Mouse (Mus musculus) heart, embryonic 13.5 days (tissue): Measurements from ENCODE around the gene Rnf150. TPM values are rescaled to one million over a fixed set of nuclear protein-coding genes. Genes with fewer than 3 reads are reported as not detected.
A peak's percentile ranks its signal among the peaks of the same experiment; 100 is the strongest.

Experiments used
- ATAC-seq: fragments of 200-750 bp; cut with Nextera tagmentation; 2 replicates; pipeline ENCODE4 v1.8.0; 2017; ENCODE audit warnings: moderate TSS enrichment; ENCODE audit not compliant: insufficient number of reproducible peaks, low FRiP score, low TSS enrichment; ENCODE audit errors: extremely low read depth
- H3K27ac ChIP-seq: fragments of 300-500 bp; sonication (generic); replicated peaks from 2 replicates; pipeline ENCODE4 v1.5.1; 2015; ENCODE audit warnings: moderate library complexity, mild to moderate bottlenecking, inconsistent platforms
- H3K27me3 ChIP-seq: fragments of 300-500 bp; sonication (generic); replicated peaks from 2 replicates; pipeline ENCODE4 v1.6.1; 2015; ENCODE audit warnings: mild to moderate bottlenecking, inconsistent platforms
- H3K36me3 ChIP-seq: fragments of 300-500 bp; sonication (generic); 2 replicates; pipeline ENCODE4 v1.6.1; 2015; ENCODE audit warnings: mild to moderate bottlenecking, inconsistent platforms
- H3K4me1 ChIP-seq: fragments of 300-500 bp; sonication (generic); 2 replicates; pipeline ENCODE4 v1.6.1; 2015; ENCODE audit warnings: inconsistent platforms
- H3K4me2 ChIP-seq: fragments of 300-500 bp; sonication (generic); 2 replicates; pipeline ENCODE4 v1.6.1; 2015; ENCODE audit warnings: inconsistent platforms, mild to moderate bottlenecking, moderate library complexity
- H3K4me3 ChIP-seq: fragments of 300-500 bp; sonication (generic); 2 replicates; pipeline ENCODE4 v1.5.1; 2015; ENCODE audit warnings: moderate library complexity, mild to moderate bottlenecking, inconsistent platforms
- H3K9ac ChIP-seq: fragments of 300-500 bp; sonication (generic); 2 replicates; pipeline ENCODE4 v1.6.1; 2015; ENCODE audit warnings: inconsistent platforms, mild to moderate bottlenecking, moderate library complexity
- H3K9me3 ChIP-seq: fragments of 300-500 bp; sonication (generic); 2 replicates; pipeline ENCODE4 v1.6.1; 2016; ENCODE audit warnings: inconsistent platforms
- WGBS: fragments of 180-500 bp; shearing (Covaris S2); methylation state at CpG from one replicate; pipeline ENCODE4 v1.1.7; 2015; ENCODE audit warnings: mixed read lengths; 5-methylcytosine and 5-hydroxymethylcytosine counted together
- polyA plus RNA-seq: library from polyadenylated mRNA; unstranded; fragments of >200 nt; fragmentation: Nextera tagmentation; extraction: Ambion mirVana; gene quantifications from 2 replicates; pipeline ENCODE4 v1.2.1, GENCODE M21; 2015

Rnf150 gene
- polyA plus RNA-seq, 1 experiment from 2014 or later: 0.64 TPM

DNA sequence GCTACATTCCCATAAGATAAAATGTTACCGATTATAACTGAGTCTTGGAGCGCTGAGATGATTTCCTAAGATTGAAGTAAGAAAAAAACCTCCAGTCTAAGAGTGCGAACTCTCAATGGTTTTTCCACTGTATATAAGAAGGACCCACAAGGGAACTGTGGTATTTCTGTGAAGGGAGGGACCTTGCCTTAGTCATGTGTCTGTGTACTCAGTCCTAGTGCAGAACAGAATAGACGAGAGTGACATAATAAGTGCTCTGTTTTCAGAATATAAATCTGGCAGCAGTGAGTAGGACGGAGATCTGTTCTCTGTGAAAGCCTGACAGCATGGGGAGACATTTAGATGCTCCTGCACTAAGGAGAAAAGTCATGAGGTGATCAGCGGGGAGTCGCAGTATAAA, 169.6 kb downstream of the Rnf150 start:
- Histone ChIP-seq H3K9me3 (no peaks in the 10 kb centered on the region), H3K36me3 (no peaks in the 10 kb centered on the region), H3K9ac (no peak overlapping the region), H3K4me2 (no peak overlapping the region), H3K4me3 (no peak overlapping the region), H3K4me1 (peaks cover 5% of the 10 kb centered on the region; the same call in 1 of the 2 replicates), H3K27me3 (no peaks in the 10 kb centered on the region), H3K27ac (no peak overlapping the region)
- WGBS: 51% methylated on average over 7 of the region's 7 CpGs
- ATAC-seq: no peak

DNA sequence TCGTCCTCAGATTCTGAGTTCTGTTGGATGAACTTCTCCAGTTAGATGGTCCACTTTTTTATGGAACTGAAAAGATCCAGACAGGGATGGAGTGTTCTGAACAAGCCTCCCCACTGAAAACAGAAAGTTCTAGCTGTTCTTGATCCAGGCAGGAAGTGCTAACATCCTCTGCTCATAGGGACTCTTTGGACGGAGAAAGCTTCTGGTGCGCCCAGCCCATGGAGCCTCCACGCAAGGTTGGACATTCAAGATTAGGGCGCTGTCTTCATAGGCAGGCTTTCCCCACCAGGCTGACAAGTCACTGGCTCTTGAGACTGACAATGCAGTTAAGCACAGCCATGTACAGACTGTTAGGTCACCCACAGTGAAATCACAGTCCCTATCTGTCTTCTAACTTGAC, 172.0 kb downstream of the Rnf150 start:
- no peaks in the 10 kb centered on the region for H3K27me3 ChIP-seq
- H3K27ac ChIP-seq: no peak overlapping the region
- H3K9me3 ChIP-seq: no peaks in the 10 kb centered on the region
- H3K4me3 ChIP-seq: no peak overlapping the region
- peaks cover 5% of the 10 kb centered on the region; the same call in 1 of the 2 replicates for H3K4me1 ChIP-seq
- no peak for ATAC-seq
- 83% methylated on average over 5 of the region's 5 CpGs for WGBS
- no peak overlapping the region for H3K4me2 ChIP-seq
- H3K9ac ChIP-seq: no peak overlapping the region
- H3K36me3 ChIP-seq: no peaks in the 10 kb centered on the region

DNA sequence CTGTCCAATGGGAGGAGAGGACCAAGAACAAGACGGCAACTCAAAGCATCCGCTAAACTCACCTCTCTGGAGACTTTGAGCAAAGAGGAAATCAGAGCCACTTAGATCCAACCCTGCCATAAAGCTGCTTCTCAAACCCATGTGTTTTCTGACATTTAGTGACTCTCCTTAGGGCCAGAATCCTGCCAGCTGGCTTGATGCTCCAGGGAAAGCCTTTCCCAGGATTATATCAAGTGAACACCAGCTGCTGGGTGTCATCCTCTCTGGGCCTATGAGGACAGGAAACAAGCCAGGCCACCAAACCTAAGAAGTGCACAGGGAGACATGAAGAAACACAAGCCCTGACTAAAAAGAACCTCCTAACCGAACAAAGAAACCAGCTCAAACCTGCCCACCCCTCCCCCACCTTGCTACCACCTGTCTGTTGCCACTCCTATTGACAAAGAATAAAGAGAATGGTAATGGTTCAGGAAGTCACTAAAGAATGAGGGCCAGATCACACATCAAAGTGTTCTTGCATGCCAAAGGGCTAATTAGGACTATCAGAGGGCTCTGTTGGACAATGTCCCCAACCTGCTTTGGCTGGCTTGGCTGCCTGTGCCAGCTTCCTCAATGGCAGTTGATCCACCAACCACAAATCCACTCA, 173.5 kb downstream of the Rnf150 start:
- Histone ChIP-seq H3K9me3 (no peaks in the 10 kb centered on the region), H3K27ac (no peak overlapping the region), H3K4me2 (no peak overlapping the region), H3K4me3 (no peak overlapping the region), H3K27me3 (no peaks in the 10 kb centered on the region), H3K36me3 (no peaks in the 10 kb centered on the region), H3K4me1 (peaks cover 5% of the 10 kb centered on the region; the same call in 1 of the 2 replicates), H3K9ac (no peak overlapping the region)
- no peak for ATAC-seq
- 73% methylated on average over 3 of the region's 3 CpGs for WGBS

DNA sequence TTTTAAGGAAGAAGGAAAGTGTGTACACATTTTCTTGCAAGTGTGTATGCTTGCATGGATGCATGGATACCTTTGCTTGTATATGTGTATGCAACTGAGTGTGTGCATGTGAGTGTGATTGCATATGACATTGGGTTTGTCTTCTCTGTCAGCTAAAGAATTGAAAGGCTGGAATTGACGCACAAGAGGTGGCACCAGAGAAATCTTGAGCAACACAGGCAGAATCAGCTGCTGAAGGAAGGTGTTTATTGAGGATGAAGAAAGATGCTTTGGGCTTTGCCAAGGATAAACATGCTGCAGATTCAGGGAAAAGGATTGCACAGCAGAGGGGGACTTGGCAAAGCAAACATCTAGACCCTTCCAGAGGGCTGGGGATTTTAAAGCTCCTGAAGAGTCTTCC, 174.2 kb downstream of the Rnf150 start:
- ATAC-seq: no peak
- Histone ChIP-seq H3K4me3 (no peak overlapping the region), H3K4me1 (peaks cover 5% of the 10 kb centered on the region; the same call in 1 of the 2 replicates), H3K9ac (no peak overlapping the region), H3K4me2 (no peak overlapping the region), H3K27me3 (no peaks in the 10 kb centered on the region), H3K9me3 (no peaks in the 10 kb centered on the region), H3K36me3 (no peaks in the 10 kb centered on the region), H3K27ac (no peak overlapping the region)
- 81% methylated on average over 1 of the region's 1 CpGs for WGBS

DNA sequence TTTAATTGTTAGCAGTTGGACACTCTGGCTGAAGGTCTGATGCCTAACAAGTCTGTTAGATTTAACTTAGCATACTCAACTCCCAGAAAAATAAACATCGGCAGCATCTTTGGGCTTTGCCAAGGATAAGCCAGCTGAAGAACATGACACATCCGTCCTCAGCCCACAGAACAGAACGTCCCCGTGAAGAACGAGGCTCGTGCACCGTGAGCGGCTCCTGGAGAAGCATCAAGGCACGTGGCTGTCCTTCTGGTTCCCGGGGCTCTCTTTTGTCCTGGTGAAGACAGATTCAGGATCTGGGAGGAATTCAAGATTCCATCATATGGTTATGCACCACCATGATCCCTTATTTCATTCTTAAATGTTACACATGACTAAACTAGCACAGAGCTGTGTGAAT, 175.4 kb downstream of the Rnf150 start:
- WGBS: 68% methylated on average over 10 of the region's 10 CpGs
- Histone ChIP-seq H3K4me1 (no peaks in the 10 kb centered on the region), H3K9me3 (no peaks in the 10 kb centered on the region), H3K27me3 (no peaks in the 10 kb centered on the region), H3K4me3 (no peak overlapping the region), H3K4me2 (no peak overlapping the region), H3K36me3 (no peaks in the 10 kb centered on the region), H3K27ac (no peak overlapping the region), H3K9ac (no peak overlapping the region)
- no peak for ATAC-seq

DNA sequence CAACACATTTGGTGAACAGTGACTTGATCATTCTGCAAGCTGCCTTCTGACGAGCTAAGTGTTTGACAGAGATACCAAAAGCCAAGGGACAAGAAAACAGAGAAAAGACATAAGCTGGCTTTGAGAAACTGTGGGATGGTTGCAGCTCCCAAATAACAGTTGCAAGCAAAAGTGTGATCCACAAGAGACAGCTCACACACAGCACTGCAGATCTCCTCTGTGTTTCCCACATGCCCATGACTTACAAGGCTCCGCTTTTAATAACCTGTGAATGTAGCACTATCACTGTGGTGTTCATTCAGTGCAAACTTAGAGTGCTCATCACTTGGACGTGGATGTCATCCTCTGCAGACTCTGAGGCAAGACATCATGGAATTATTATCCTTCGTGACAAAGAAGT, 178.3 kb downstream of the Rnf150 start:
- Histone ChIP-seq H3K9ac (no peak overlapping the region), H3K9me3 (no peaks in the 10 kb centered on the region), H3K4me1 (no peaks in the 10 kb centered on the region), H3K27ac (no peak overlapping the region), H3K4me3 (no peak overlapping the region), H3K27me3 (no peaks in the 10 kb centered on the region), H3K36me3 (no peaks in the 10 kb centered on the region), H3K4me2 (no peak overlapping the region)
- WGBS: 59% methylated on average over 4 of the region's 4 CpGs
- ATAC-seq: no peak

DNA sequence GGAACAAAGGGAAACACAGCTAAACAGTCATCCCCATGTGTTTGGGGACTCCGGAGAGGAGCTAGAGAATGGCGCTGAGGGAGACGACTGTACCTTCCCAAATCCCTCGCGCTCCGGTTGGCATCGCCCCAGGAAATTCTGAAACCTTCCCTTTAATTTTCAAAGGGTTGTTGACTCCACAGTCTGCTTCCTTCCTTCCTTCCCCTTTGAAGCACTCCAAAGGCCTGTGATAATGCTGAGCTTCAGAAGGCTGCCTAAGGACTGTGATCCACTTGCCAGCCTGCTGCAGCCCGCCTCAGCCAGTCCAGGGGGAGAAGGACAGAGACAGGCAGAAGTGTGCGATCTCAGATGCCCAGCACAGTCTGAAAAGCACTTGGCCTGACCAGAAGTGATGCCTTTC, 183.8 kb downstream of the Rnf150 start:
- H3K4me1 ChIP-seq: peaks cover 21% of the 10 kb centered on the region
- ATAC-seq: no peak
- H3K9me3 ChIP-seq: no peaks in the 10 kb centered on the region
- no peaks in the 10 kb centered on the region for H3K36me3 ChIP-seq
- no peak overlapping the region for H3K4me3 ChIP-seq
- H3K27ac ChIP-seq: no peak overlapping the region
- H3K4me2 ChIP-seq: no peak overlapping the region
- WGBS: 74% methylated on average over 9 of the region's 9 CpGs
- no peaks in the 10 kb centered on the region for H3K27me3 ChIP-seq
- no peak overlapping the region for H3K9ac ChIP-seq

DNA sequence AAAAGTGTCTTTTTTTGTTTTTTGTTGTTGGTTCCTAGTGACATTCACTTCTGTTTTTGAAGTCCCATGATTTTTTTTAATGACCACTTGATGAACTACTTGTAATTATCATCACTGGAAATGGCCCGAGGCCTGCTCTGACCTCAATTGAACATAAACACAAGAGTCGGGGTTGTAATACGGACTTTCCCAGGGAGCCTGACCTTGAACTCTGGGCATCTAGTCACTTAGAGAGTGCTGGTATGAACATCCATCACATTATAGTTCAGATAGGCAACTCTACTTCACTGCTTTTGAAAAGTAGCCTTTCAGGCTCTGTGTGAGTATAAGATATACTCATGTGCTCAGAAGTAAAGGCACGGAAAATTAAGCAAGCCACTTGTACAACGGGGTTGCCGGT, 185.4 kb downstream of the Rnf150 start:
- no peak for ATAC-seq
- H3K36me3 ChIP-seq: no peaks in the 10 kb centered on the region
- H3K27ac ChIP-seq: no peak overlapping the region
- WGBS: 62% methylated on average over 6 of the region's 6 CpGs
- no peaks in the 10 kb centered on the region for H3K9me3 ChIP-seq
- H3K4me2 ChIP-seq: no peak overlapping the region
- H3K9ac ChIP-seq: no peak overlapping the region
- H3K4me3 ChIP-seq: no peak overlapping the region
- no peaks in the 10 kb centered on the region for H3K27me3 ChIP-seq
- H3K4me1 ChIP-seq: peaks cover 21% of the 10 kb centered on the region

DNA sequence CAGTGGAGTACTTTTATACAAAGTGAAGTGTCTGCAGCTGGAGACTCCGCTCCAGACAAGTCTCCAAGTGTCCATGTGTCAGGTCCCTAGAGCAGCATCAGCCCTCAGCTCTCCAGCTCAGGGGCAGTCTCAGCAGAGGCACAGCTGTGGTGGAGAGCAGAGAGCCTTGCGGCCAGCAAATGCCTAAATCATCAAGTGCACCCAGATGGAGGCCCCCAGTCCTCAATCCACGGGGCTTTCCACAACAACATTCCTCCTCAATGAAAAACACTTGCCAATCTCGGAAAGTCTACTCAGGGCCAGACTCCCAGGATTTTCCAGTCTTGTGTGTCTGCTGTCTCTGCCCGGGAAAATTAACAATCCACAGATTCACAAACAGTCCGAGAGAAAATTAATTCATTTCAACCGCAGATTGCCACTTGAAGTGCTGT, 186.0 kb downstream of the Rnf150 start:
- Histone ChIP-seq H3K9me3 (no peaks in the 10 kb centered on the region), H3K4me1 (peaks cover 21% of the 10 kb centered on the region), H3K4me3 (no peak overlapping the region), H3K9ac (no peak overlapping the region; the same call in 1 of the 2 replicates), H3K4me2 (no peak overlapping the region), H3K36me3 (no peaks in the 10 kb centered on the region), H3K27me3 (no peaks in the 10 kb centered on the region), H3K27ac (0 out of 2 replicates have a peak overlapping the region, but pooled peaks have one; percentile 6)
- ATAC-seq: no peak
- 41% methylated on average over 7 of the region's 7 CpGs for WGBS

DNA sequence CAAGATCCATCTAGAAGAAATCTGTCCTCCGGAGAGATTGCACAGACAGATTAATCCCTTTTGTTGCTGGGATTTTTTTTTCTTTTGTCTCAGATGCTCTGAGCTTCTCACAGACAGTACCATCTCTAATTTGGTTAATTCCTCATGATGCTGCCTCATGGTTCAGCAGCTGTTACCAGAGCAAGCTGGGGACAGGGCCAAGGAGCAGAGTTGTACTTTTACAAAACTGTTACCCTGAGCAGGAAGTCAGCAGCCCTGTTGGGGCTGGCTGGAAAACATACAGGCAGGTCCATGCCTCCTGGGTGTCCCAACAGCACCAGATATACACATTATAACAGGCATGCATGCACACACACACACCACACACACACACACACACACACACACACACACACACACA, 186.5 kb downstream of the Rnf150 start:
- no peak for ATAC-seq
- Histone ChIP-seq H3K9ac (no peak overlapping the region), H3K4me2 (no peak overlapping the region), H3K36me3 (no peaks in the 10 kb centered on the region), H3K27ac (no peak overlapping the region), H3K9me3 (no peaks in the 10 kb centered on the region), H3K4me3 (no peak overlapping the region), H3K27me3 (no peaks in the 10 kb centered on the region), H3K4me1 (peaks cover 21% of the 10 kb centered on the region)
- 71% methylated on average over 1 of the region's 1 CpGs for WGBS

DNA sequence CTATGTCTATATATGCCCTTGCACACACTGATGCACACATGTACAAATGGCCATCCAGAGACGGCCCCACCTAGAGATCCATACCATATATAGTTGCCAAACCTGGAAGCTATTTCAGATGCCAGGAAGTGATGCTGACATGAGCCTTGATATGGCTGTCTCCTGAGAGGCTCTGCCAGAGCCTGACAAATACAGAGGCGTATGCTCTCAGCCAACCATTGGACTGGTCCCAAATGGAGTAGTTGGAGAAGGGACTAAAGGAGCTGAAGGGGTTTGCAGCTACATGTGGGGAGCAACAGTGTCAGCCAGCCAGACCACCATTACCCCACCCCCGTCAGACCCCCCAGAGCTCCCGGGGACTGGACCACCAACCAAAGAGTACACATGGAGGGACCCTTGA, 189.7 kb downstream of the Rnf150 start:
- no peaks in the 10 kb centered on the region for H3K9me3 ChIP-seq
- no peaks in the 10 kb centered on the region for H3K36me3 ChIP-seq
- no peak overlapping the region for H3K27ac ChIP-seq
- 78% methylated on average over 4 of the region's 4 CpGs for WGBS
- no peak overlapping the region for H3K9ac ChIP-seq
- ATAC-seq: no peak
- no peaks in the 10 kb centered on the region for H3K27me3 ChIP-seq
- H3K4me2 ChIP-seq: no peak overlapping the region
- no peak overlapping the region for H3K4me3 ChIP-seq
- peaks cover 29% of the 10 kb centered on the region for H3K4me1 ChIP-seq

DNA sequence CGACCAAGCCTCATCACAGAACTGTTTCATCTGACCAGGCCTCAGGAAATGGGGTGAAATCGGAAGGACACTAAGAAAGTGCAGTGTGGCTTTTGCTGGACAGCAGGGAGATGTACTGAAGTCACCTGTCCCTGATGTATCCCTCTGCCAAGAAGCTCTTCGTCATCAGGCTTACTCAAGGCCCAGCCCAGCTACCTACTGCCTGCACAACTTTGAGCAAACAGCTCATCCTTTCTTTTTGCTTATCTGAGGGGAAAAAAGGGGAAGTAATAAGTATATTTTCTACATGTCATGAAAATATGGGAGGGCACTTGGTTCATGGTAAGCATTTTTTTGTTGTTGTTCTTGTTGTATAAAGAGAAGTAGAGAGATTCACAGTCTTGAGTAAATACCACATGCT, 191.6 kb downstream of the Rnf150 start:
- Histone ChIP-seq H3K27ac (no peak overlapping the region), H3K4me2 (no peak overlapping the region), H3K27me3 (no peaks in the 10 kb centered on the region), H3K36me3 (no peaks in the 10 kb centered on the region), H3K4me3 (no peak overlapping the region), H3K9ac (no peak overlapping the region), H3K4me1 (peaks cover 14% of the 10 kb centered on the region), H3K9me3 (no peaks in the 10 kb centered on the region)
- WGBS: 75% methylated on average over 3 of the region's 3 CpGs
- no peak for ATAC-seq
